16 mouse cellular contexts compared by ENCODE assay signal in the genomic region with DNA sequence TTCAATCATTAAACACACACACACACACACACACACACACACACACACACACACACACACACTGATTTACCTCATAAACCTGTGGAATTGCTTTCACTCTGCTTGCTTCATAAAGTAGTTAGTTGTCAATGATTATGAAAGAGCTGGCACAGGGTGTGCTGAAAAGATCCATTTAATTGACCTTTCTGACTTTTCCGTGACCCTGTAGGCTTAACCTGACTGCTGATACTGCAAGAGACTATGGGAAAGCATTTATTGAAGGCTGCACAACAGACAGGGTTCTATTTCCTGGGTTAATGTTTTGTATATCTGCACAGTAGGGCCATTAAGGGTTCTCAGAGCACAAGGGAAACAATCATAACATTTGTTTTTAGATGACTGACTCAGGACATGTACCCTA.
DNase-seq lines count a peak whose midpoint lies in the region; ATAC-seq and TF ChIP-seq lines count a peak whose summit lies in the region.
"Had no signal": no experiment of that assay in that cellular context is flagged by ENCODE, and none has a peak within 500 bp of the region (broad histone marks: within the 10 kb centered on the region; RNA-seq: fewer than 3 reads in every experiment).

No protein-coding gene starts in this region.

- no peak overlapping the region for H3K4me2 ChIP-seq in liver, postnatal 0 days (ENCODE audit: low read depth, low read length)
- no peak overlapping the region for H3K4me2 ChIP-seq in liver, embryonic 11.5 days
- H3K4me2 ChIP-seq in intestine, embryonic 16.5 days (ENCODE audit: low read depth, low read length): no peak overlapping the region
- no peak overlapping the region for H3K4me2 ChIP-seq in kidney, embryonic 15.5 days
- no peak overlapping the region for H3K4me2 ChIP-seq in neural tube, embryonic 15.5 days
- H3K4me2 ChIP-seq: forebrain, embryonic 13.5 days; limb, embryonic 15.5 days; lung, embryonic 15.5 days had no signal

- no peak overlapping the region for H3K9ac ChIP-seq in liver, postnatal 0 days (replicated peaks)
- no peak overlapping the region for H3K9ac ChIP-seq in liver, embryonic 11.5 days (ENCODE audit: low read depth, low read length)
- no peak overlapping the region for H3K9ac ChIP-seq in intestine, embryonic 16.5 days (ENCODE audit: low read depth, low read length)
- no peak overlapping the region for H3K9ac ChIP-seq in kidney, embryonic 15.5 days
- no peak overlapping the region for H3K9ac ChIP-seq in neural tube, embryonic 15.5 days (replicated peaks)
- H3K9ac ChIP-seq: forebrain, embryonic 13.5 days; limb, embryonic 15.5 days; lung, embryonic 15.5 days had no signal

- DNase-seq in liver, postnatal 0 days: peak; percentile 18
- no peak for DNase-seq in liver, embryonic 11.5 days (ENCODE audit: low spot score)
- DNase-seq in frontal cortex, postnatal 14 days (ENCODE audit: low spot score in 2 of 2): no peak
- DNase-seq in T-cell, adult 2 months (ENCODE audit: low spot score): no peak
- DNase-seq: cerebellum, postnatal 14 days; heart, adult 11 months; midbrain, embryonic 14.5 days; spleen, adult 18-20 months; thymus, adult 2 months had no signal

- H3K9me3 ChIP-seq in liver, postnatal 0 days (ENCODE audit: low read length): no peaks in the 10 kb centered on the region
- no peaks in the 10 kb centered on the region for H3K9me3 ChIP-seq in liver, embryonic 11.5 days (ENCODE audit: control insufficient read depth, low read length)
- H3K9me3 ChIP-seq in intestine, embryonic 16.5 days (ENCODE audit: control insufficient read depth, low read length): no peaks in the 10 kb centered on the region
- H3K9me3 ChIP-seq in kidney, embryonic 15.5 days (replicated peaks): no peaks in the 10 kb centered on the region
- no peaks in the 10 kb centered on the region for H3K9me3 ChIP-seq in neural tube, embryonic 15.5 days (replicated peaks)
- H3K9me3 ChIP-seq: forebrain, embryonic 13.5 days; limb, embryonic 15.5 days; lung, embryonic 15.5 days had no signal

- no peaks in the 10 kb centered on the region for H3K27me3 ChIP-seq in liver, postnatal 0 days (ENCODE audit: insufficient read depth, low read length)
- H3K27me3 ChIP-seq in liver, embryonic 11.5 days (replicated peaks; ENCODE audit: control insufficient read depth, insufficient read depth, low read length): no peaks in the 10 kb centered on the region
- no peaks in the 10 kb centered on the region for H3K27me3 ChIP-seq in intestine, embryonic 16.5 days (replicated peaks; ENCODE audit: control insufficient read depth, insufficient read depth, low read length)
- no peaks in the 10 kb centered on the region for H3K27me3 ChIP-seq in kidney, embryonic 15.5 days
- no peaks in the 10 kb centered on the region for H3K27me3 ChIP-seq in neural tube, embryonic 15.5 days (replicated peaks)
- H3K27me3 ChIP-seq: forebrain, embryonic 13.5 days; limb, embryonic 15.5 days; lung, embryonic 15.5 days had no signal

- no peaks in the 10 kb centered on the region for H3K4me1 ChIP-seq in liver, postnatal 0 days (ENCODE audit: insufficient read depth)
- no peaks in the 10 kb centered on the region for H3K4me1 ChIP-seq in liver, embryonic 11.5 days (replicated peaks; ENCODE audit: control insufficient read depth, insufficient read depth, low read length)
- H3K4me1 ChIP-seq in intestine, embryonic 16.5 days (ENCODE audit: control insufficient read depth, insufficient read depth, low read length): no peaks in the 10 kb centered on the region
- H3K4me1 ChIP-seq in kidney, embryonic 15.5 days: no peaks in the 10 kb centered on the region
- H3K4me1 ChIP-seq in neural tube, embryonic 15.5 days: peaks cover 3% of the 10 kb centered on the region; the same call in 1 of the 2 replicates
- H3K4me1 ChIP-seq: forebrain, embryonic 13.5 days; limb, embryonic 15.5 days; lung, embryonic 15.5 days had no signal

- no peak for TF ChIP-seq CTCF in liver, postnatal 0 days (IDR thresholded peaks at IDR 0.05; ENCODE audit: low read depth)

- WGBS in liver, postnatal 0 days (ENCODE audit: insufficient replicate concordance): 72% methylated on average over 1 of the region's 1 CpGs
- 81% methylated on average over 1 of the region's 1 CpGs for WGBS in liver, embryonic 11.5 days
- WGBS in intestine, embryonic 16.5 days: 53% methylated on average over 1 of the region's 1 CpGs
- WGBS in kidney, embryonic 15.5 days: 51% methylated on average over 1 of the region's 1 CpGs
- WGBS in neural tube, embryonic 15.5 days: 44% methylated on average over 1 of the region's 1 CpGs

- H3K27ac ChIP-seq in liver, postnatal 0 days (ENCODE audit: low read depth): no peak overlapping the region
- H3K27ac ChIP-seq in liver, embryonic 11.5 days (ENCODE audit: low read depth, low read length): no peak overlapping the region
- no peak overlapping the region for H3K27ac ChIP-seq in intestine, embryonic 16.5 days (ENCODE audit: low read length)
- peak overlapping the region; percentile 34; the same call in 1 of the 2 replicates for H3K27ac ChIP-seq in kidney, embryonic 15.5 days
- no peak overlapping the region for H3K27ac ChIP-seq in neural tube, embryonic 15.5 days (replicated peaks)
- H3K27ac ChIP-seq: forebrain, embryonic 13.5 days; hindbrain, postnatal 0 days; limb, embryonic 15.5 days; lung, embryonic 15.5 days had no signal

- no peak for TF ChIP-seq EP300 in liver, postnatal 0 days (IDR thresholded peaks at IDR 0.05; ENCODE audit: low read depth)

- peak; percentile 91 for ATAC-seq in liver, postnatal 0 days
- no peak for ATAC-seq in liver, embryonic 11.5 days (replicated peaks; ENCODE audit: low FRiP score)
- ATAC-seq in intestine, embryonic 16.5 days: peak; percentile 62
- ATAC-seq in kidney, embryonic 15.5 days (replicated peaks; ENCODE audit: low FRiP score): peak; percentile 88
- ATAC-seq in neural tube, embryonic 15.5 days (ENCODE audit: low FRiP score): 0 out of 2 replicates have a peak, but pooled peaks have one; percentile 21
- ATAC-seq: forebrain, embryonic 13.5 days; hindbrain, postnatal 0 days had no signal

- H3K4me3 ChIP-seq in liver, postnatal 0 days (ENCODE audit: low read depth, low read length): no peak overlapping the region
- no peak overlapping the region for H3K4me3 ChIP-seq in liver, embryonic 11.5 days (ENCODE audit: low read depth, low read length)
- no peak overlapping the region for H3K4me3 ChIP-seq in intestine, embryonic 16.5 days (ENCODE audit: low read length)
- H3K4me3 ChIP-seq in kidney, embryonic 15.5 days (replicated peaks): no peak overlapping the region
- H3K4me3 ChIP-seq in neural tube, embryonic 15.5 days (replicated peaks): no peak overlapping the region
- H3K4me3 ChIP-seq: forebrain, embryonic 13.5 days; limb, embryonic 15.5 days; lung, embryonic 15.5 days had no signal

- no peaks in the 10 kb centered on the region for H3K36me3 ChIP-seq in liver, postnatal 0 days (replicated peaks; ENCODE audit: insufficient read depth, low read length)
- no peaks in the 10 kb centered on the region for H3K36me3 ChIP-seq in liver, embryonic 11.5 days (ENCODE audit: control insufficient read depth, insufficient read depth, low read length)
- no peaks in the 10 kb centered on the region for H3K36me3 ChIP-seq in intestine, embryonic 16.5 days (ENCODE audit: control insufficient read depth, insufficient read depth, low read length)
- H3K36me3 ChIP-seq in kidney, embryonic 15.5 days: no peaks in the 10 kb centered on the region
- H3K36me3 ChIP-seq in neural tube, embryonic 15.5 days: no peaks in the 10 kb centered on the region
- H3K36me3 ChIP-seq: limb, embryonic 15.5 days; lung, embryonic 15.5 days had no signal
